Comparison of ENCODE assay signal across 24 mouse cellular contexts in genomic region chr7:16355854-16356594, GRCm38 (mm10). TPM values are rescaled to one million over a fixed set of nuclear protein-coding genes. Genes with fewer than 3 reads are reported as not detected.
A peak's percentile ranks its signal among the peaks of the same experiment; 100 is the strongest.
DNase-seq lines count a peak whose midpoint lies in the region; ATAC-seq and TF ChIP-seq lines count a peak whose summit lies in the region.
"Had no signal": no experiment of that assay in that cellular context is flagged by ENCODE, and none has a peak within 500 bp of the region (broad histone marks: within the 10 kb centered on the region; RNA-seq: fewer than 3 reads in every experiment).

No protein-coding gene starts in this region.

- H3K4me2 ChIP-seq in intestine, postnatal 0 days (replicated peaks; ENCODE audit: low read depth): 0 out of 2 replicates have a peak overlapping the region, but pooled peaks have one; percentile 24
- no peak overlapping the region for H3K4me2 ChIP-seq in stomach, embryonic 16.5 days (ENCODE audit: low read depth, low read length)
- no peak overlapping the region for H3K4me2 ChIP-seq in hindbrain, postnatal 0 days (ENCODE audit: low read depth, low read length)
- H3K4me2 ChIP-seq: embryonic facial prominence, embryonic 15.5 days; heart, embryonic 11.5 days; heart, embryonic 15.5 days; hindbrain, embryonic 14.5 days had no signal

- no peak overlapping the region for H3K9ac ChIP-seq in intestine, postnatal 0 days (ENCODE audit: low read depth, low read length)
- H3K9ac ChIP-seq in stomach, embryonic 16.5 days (ENCODE audit: low read length): no peak overlapping the region
- no peak overlapping the region for H3K9ac ChIP-seq in hindbrain, postnatal 0 days (replicated peaks; ENCODE audit: low read length)
- H3K9ac ChIP-seq: embryonic facial prominence, embryonic 15.5 days; heart, embryonic 15.5 days; hindbrain, embryonic 14.5 days had no signal

- peak; percentile 96 for ATAC-seq in intestine, postnatal 0 days
- ATAC-seq in stomach, embryonic 16.5 days (ENCODE audit: insufficient read depth, low FRiP score): peak; percentile 80; the same call in 1 of the 2 replicates
- no peak for ATAC-seq in hindbrain, postnatal 0 days
- no peak for ATAC-seq in erythroblast, adult 5-6 weeks (replicated peaks; ENCODE audit: low FRiP score, poor library complexity, severe bottlenecking)
- ATAC-seq: activated CD4-positive, CD25-positive, alpha-beta regulatory T cell, adult 4 months; CD4-positive, CD25-positive, alpha-beta regulatory T cell, adult 4 months; forebrain, embryonic 16.5 days had no signal

- peak overlapping the region; percentile 91 for H3K27ac ChIP-seq in intestine, postnatal 0 days (ENCODE audit: low read depth, low read length)
- H3K27ac ChIP-seq in stomach, embryonic 16.5 days (ENCODE audit: low read length): peak overlapping the region; percentile 50
- H3K27ac ChIP-seq in hindbrain, postnatal 0 days: no peak overlapping the region
- H3K27ac ChIP-seq: embryonic facial prominence, embryonic 15.5 days; heart, adult 2 months; heart, embryonic 15.5 days; hindbrain, embryonic 10.5 days; hindbrain, embryonic 14.5 days had no signal

- peaks cover 43% of the 10 kb centered on the region for H3K36me3 ChIP-seq in intestine, postnatal 0 days (ENCODE audit: control insufficient read depth, insufficient read depth)
- H3K36me3 ChIP-seq in stomach, embryonic 16.5 days (ENCODE audit: control insufficient read depth, insufficient read depth, low read length): peaks cover 15% of the 10 kb centered on the region; the same call in 1 of the 2 replicates
- peaks cover 23% of the 10 kb centered on the region; the same call in 1 of the 2 replicates for H3K36me3 ChIP-seq in hindbrain, postnatal 0 days (ENCODE audit: insufficient read depth, low read length)

- no peaks in the 10 kb centered on the region for H3K4me1 ChIP-seq in intestine, postnatal 0 days (replicated peaks; ENCODE audit: control insufficient read depth, insufficient read depth, low read length)
- H3K4me1 ChIP-seq in stomach, embryonic 16.5 days (ENCODE audit: control insufficient read depth, insufficient read depth, low read length): no peaks in the 10 kb centered on the region
- no peaks in the 10 kb centered on the region for H3K4me1 ChIP-seq in hindbrain, postnatal 0 days (ENCODE audit: insufficient read depth, low read length)
- H3K4me1 ChIP-seq: embryonic facial prominence, embryonic 15.5 days; heart, embryonic 15.5 days; hindbrain, embryonic 10.5 days had no signal

- WGBS in intestine, postnatal 0 days: 47% methylated on average over 3 of the region's 3 CpGs
- WGBS in stomach, embryonic 16.5 days: 56% methylated on average over 3 of the region's 3 CpGs
- 98% methylated on average over 3 of the region's 3 CpGs for WGBS in hindbrain, postnatal 0 days

- H3K9me3 ChIP-seq in intestine, postnatal 0 days (ENCODE audit: control insufficient read depth): no peaks in the 10 kb centered on the region
- H3K9me3 ChIP-seq in stomach, embryonic 16.5 days (replicated peaks; ENCODE audit: control insufficient read depth, low read length): no peaks in the 10 kb centered on the region
- H3K9me3 ChIP-seq in hindbrain, postnatal 0 days (ENCODE audit: low read length): no peaks in the 10 kb centered on the region
- H3K9me3 ChIP-seq: embryonic facial prominence, embryonic 15.5 days; G1E; heart, embryonic 15.5 days; hindbrain, embryonic 10.5 days had no signal

- peak; percentile 30; the same call in 1 of the 2 replicates for TF ChIP-seq CTCF in intestine, postnatal 0 days (IDR thresholded peaks at IDR 0.05; ENCODE audit: low read depth)
- no peak for TF ChIP-seq CTCF in hindbrain, postnatal 0 days (IDR thresholded peaks at IDR 0.05; ENCODE audit: low read depth)

- H3K4me3 ChIP-seq in intestine, postnatal 0 days (ENCODE audit: low read depth, low read length): no peak overlapping the region
- H3K4me3 ChIP-seq in stomach, embryonic 16.5 days (replicated peaks; ENCODE audit: low read length): no peak overlapping the region
- H3K4me3 ChIP-seq in hindbrain, postnatal 0 days (ENCODE audit: low read length): no peak overlapping the region
- H3K4me3 ChIP-seq: embryonic facial prominence, embryonic 15.5 days; heart, adult 2 months; heart, embryonic 15.5 days; hindbrain, embryonic 10.5 days had no signal

- no peaks in the 10 kb centered on the region for H3K27me3 ChIP-seq in intestine, postnatal 0 days (replicated peaks; ENCODE audit: control insufficient read depth, insufficient read depth, low read length)
- no peaks in the 10 kb centered on the region for H3K27me3 ChIP-seq in stomach, embryonic 16.5 days (ENCODE audit: control insufficient read depth, insufficient read depth, low read length)
- H3K27me3 ChIP-seq in hindbrain, postnatal 0 days (ENCODE audit: insufficient read depth, low read length): no peaks in the 10 kb centered on the region
- H3K27me3 ChIP-seq: embryonic facial prominence, embryonic 15.5 days; heart, embryonic 15.5 days had no signal

- peak; percentile 21 for DNase-seq in adrenal gland, adult 2 months
- DNase-seq in adrenal gland, postnatal 4 days (ENCODE audit: low spot score in 2 of 2): no peak
- peak; percentile 56 for DNase-seq in R1 (ENCODE audit: low read depth, low spot score)
- DNase-seq in hindbrain, postnatal 0 days (ENCODE audit: low spot score): no peak
- DNase-seq: adrenal gland, postnatal 25 days; B cell, adult 2 months; cerebellum, adult 8-10 months; cerebellum, postnatal 14 days; embryo, embryonic 11 days; gastrocnemius, postnatal 14 days; heart, adult 2 months; heart, postnatal 14 days had no signal

RNA-seq across cellular contexts. Expression of gene Sae1, which starts 31.6 kb away (rescaled TPM):
- 10 to 100 TPM; 61.0 to 72.0 TPM for total RNA-seq in adrenal gland, adult 2 months (2021)
- 7.9 and 8.9 TPM in 2 replicates for polyA plus RNA-seq in adrenal gland, adult 2 months (2012; rRNA removed)
- 100 to 1,000 TPM; 100 to 101 TPM for total RNA-seq in adrenal gland, postnatal 4 days (2021)
- 90.7 and 91.5 TPM in 2 replicates for polyA plus RNA-seq in intestine, postnatal 0 days (2015; fragmentation: Nextera tagmentation; extraction: Ambion mirVana)
- polyA plus RNA-seq in stomach, embryonic 16.5 days (2015; fragmentation: Nextera tagmentation; extraction: Ambion mirVana): 256 and 262 TPM in 2 replicates
- 88.6 and 89.4 TPM in 2 replicates for total RNA-seq in hindbrain, postnatal 0 days (2014; rRNA removed)
- 215 and 216 TPM in 2 replicates for polyA plus RNA-seq in hindbrain, postnatal 0 days (2015; fragmentation: Nextera tagmentation; extraction: Ambion mirVana)
- total RNA-seq in erythroblast, adult 5-6 weeks (2015; ENCODE audit: low replicate concordance): 19.4 and 29.5 TPM in 2 replicates
- 61.9 and 62.0 TPM in 2 replicates for total RNA-seq in erythroblast, adult 5-6 weeks (2017; ENCODE audit: low replicate concordance)

RNA-seq across cellular contexts. Expression of gene Zc3h4, which starts 44.7 kb away (rescaled TPM):
- total RNA-seq in adrenal gland, adult 2 months (2021): 10 to 100 TPM; 33.0 to 47.7 TPM
- 40.7 and 48.8 TPM in 2 replicates for polyA plus RNA-seq in adrenal gland, adult 2 months (2012; rRNA removed)
- 10 to 100 TPM; 60.7 to 62.1 TPM for total RNA-seq in adrenal gland, postnatal 4 days (2021)
- polyA plus RNA-seq in intestine, postnatal 0 days (2015; fragmentation: Nextera tagmentation; extraction: Ambion mirVana): 12.9 and 13.5 TPM in 2 replicates
- 9.7 and 10.4 TPM in 2 replicates for polyA plus RNA-seq in stomach, embryonic 16.5 days (2015; fragmentation: Nextera tagmentation; extraction: Ambion mirVana)
- total RNA-seq in hindbrain, postnatal 0 days (2014; rRNA removed): 36.8 and 38.2 TPM in 2 replicates
- polyA plus RNA-seq in hindbrain, postnatal 0 days (2015; fragmentation: Nextera tagmentation; extraction: Ambion mirVana): 8.3 and 9.1 TPM in 2 replicates
- total RNA-seq in erythroblast, adult 5-6 weeks (2015; ENCODE audit: low replicate concordance): 37.4 and 37.7 TPM in 2 replicates
- 82.9 and 103 TPM in 2 replicates for total RNA-seq in erythroblast, adult 5-6 weeks (2017; ENCODE audit: low replicate concordance)

RNA-seq across cellular contexts. Expression of gene Bbc3, which starts 47.8 kb away (rescaled TPM):
- 1 to 10 TPM; 3.3 to 9.1 TPM for total RNA-seq in adrenal gland, adult 2 months (2021)
- 62.4 and 114 TPM in 2 replicates for polyA plus RNA-seq in adrenal gland, adult 2 months (2012; rRNA removed)
- 1 to 10 TPM; 9.6 to 9.9 TPM for total RNA-seq in adrenal gland, postnatal 4 days (2021)
- polyA plus RNA-seq in intestine, postnatal 0 days (2015; fragmentation: Nextera tagmentation; extraction: Ambion mirVana): 6.6 and 7.0 TPM in 2 replicates
- polyA plus RNA-seq in stomach, embryonic 16.5 days (2015; fragmentation: Nextera tagmentation; extraction: Ambion mirVana): 3.7 and 4.1 TPM in 2 replicates
- total RNA-seq in hindbrain, postnatal 0 days (2014; rRNA removed): 51.0 and 55.8 TPM in 2 replicates
- 32.2 and 33.3 TPM in 2 replicates for polyA plus RNA-seq in hindbrain, postnatal 0 days (2015; fragmentation: Nextera tagmentation; extraction: Ambion mirVana)
- 2.3 TPM in 1 of 2 replicates, not detected in the other for total RNA-seq in erythroblast, adult 5-6 weeks (2015; ENCODE audit: low replicate concordance)
- 1.5 and 7.5 TPM in 2 replicates for total RNA-seq in erythroblast, adult 5-6 weeks (2017; ENCODE audit: low replicate concordance)

Comparison
In these comparisons a context has a peak if more than half of its experiments do, and no peak if none do; other contexts are left out.
1. DNase-seq: peak in adrenal gland, adult 2 months (single experiment) and R1 (single experiment); none in adrenal gland, postnatal 4 days (0 of 2) and hindbrain, postnatal 0 days (single experiment).
2. ATAC-seq: peak in intestine, postnatal 0 days (single experiment) and stomach, embryonic 16.5 days (single experiment); none in hindbrain, postnatal 0 days (single experiment) and erythroblast, adult 5-6 weeks (single experiment).